Mouse (Mus musculus) Patski (cell line): ENCODE results near the gene Nudt9. TPM values are rescaled to one million over a fixed set of nuclear protein-coding genes. Genes with fewer than 3 reads are reported as not detected.

Experiments used
- ATAC-seq: fragments of 100-300 bp; one replicate; pipeline ENCODE4 v1.8.0; 2021
- CTCF ChIA-PET: fragments of 350-600 bp; sonication (Branson Sonifier 250); formaldehyde crosslinking; loops from one replicate; lab custom pipeline; 2022; ENCODE audit warnings: inconsistent platforms; lab: Charles Lee
- POLR2A ChIA-PET: fragments of 350-600 bp; sonication (Branson Sonifier 250); formaldehyde crosslinking; loops from one replicate; lab custom pipeline; 2022; ENCODE audit warnings: antibody characterized with exemption, inconsistent platforms; lab: Charles Lee
- DNase-seq: peaks from one replicate; pipeline ENCODE4 v3.0.0-alpha.2; 2011; ENCODE audit warnings: low read depth, low spot score
- H3K27me3 ChIP-seq: fragments of 371-371 bp; one replicate; pipeline ENCODE4 v1.5.1; 2021
- CTCF ChIP-seq: fragments of 100-300 bp; IDR thresholded peaks from one replicate; pipeline ENCODE4 v1.5.1; 2021
- in situ Hi-C: fragments of 300-500 bp; cut with MboI; formaldehyde crosslinking; loops from 3 replicates; pipeline ENCODE4 v1.11.1; 2018; ENCODE audit warnings: low pct_unique_long_range_greater_than_20kb, mixed read lengths
- polyA plus RNA-seq: library from polyadenylated mRNA; unstranded; gene quantifications from one replicate; pipeline ENCODE4 v1.2.3, GENCODE M21; 2021

Nudt9 gene
- 52.3 TPM for polyA plus RNA-seq

DNA sequence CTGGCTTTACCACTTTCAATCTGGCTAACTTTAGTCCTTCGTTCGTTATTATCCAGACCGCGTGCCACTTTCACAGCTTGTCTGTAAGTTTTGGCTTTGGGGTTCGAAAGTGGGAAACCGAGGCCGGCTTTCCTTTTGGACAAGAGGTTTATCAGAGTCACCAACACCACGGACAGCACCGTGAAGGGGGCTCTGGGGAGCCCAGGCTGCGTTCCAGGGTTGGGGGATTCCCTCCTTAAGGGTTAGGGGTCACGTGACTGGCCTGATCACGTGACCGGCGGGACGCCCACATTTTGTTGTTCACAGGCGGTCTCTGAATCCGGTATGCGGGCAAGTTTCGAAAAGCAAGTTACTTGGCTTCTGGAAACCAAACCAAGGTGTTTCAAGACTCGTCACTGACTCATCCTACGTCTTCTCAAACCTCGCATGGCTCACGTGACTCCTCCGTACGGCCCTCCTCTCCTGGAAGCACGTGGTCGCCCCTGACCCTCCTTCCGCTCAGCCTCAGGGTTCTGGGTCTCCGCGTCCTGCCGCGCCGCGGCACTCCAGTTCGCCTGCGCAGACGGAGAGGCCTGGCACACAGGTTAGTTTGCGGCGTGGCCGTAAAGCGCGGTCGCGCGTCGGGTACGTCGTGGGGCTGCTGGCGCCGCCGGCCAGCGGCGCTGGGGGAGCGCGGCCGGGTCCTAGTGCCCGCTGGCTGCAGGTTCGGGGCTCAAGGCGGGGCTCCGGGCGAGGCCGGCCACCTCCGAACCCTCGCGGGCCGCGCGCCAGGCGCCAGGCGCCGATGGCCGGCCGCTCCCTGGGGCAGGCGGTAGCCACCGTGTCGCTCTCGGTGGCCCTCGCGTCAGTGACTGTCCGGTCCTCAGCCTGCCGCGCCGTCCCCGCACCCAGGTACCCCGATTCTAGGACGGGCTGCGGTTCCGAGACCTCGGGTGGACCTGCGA lies at the start of gene Nudt9:
Nudt9 (plus strand) TSS at position 51 of the 944 bp plus-strand sequence.
- ATAC-seq, result peak; percentile 95
- POLR2A ChIA-PET, result no interaction called here

GRCm38 (mm10) chr5:103998739-103999138 lies 47.4 kb upstream of the Nudt9 start:
- DNase-seq (no peak), ATAC-seq (no peak)
- no peak for TF ChIP-seq CTCF
- ChIA-PET POLR2A (interaction anchor here (0.5 to 1.7 kb wide), 3 partner anchors 45 to 807 kb away, joined by 3 to 5 read pairs (median 5); no protein-coding TSS in a partner anchor), CTCF (interaction anchor here (1.1 to 7.3 kb wide), 10 partner anchors 12 to 79 kb away, joined by 3 to 77 read pairs (median 10); partner anchors contain the start of gene Gm17660)
- peaks cover 4% of the 10 kb centered on the region for H3K27me3 ChIP-seq
- in situ Hi-C loops, result no loop called here

More for the DNA sequence above, at the start of gene Nudt9:
- DNase-seq, result peak; percentile 95
- in situ Hi-C loops, result loop anchor here (10.0 kb wide), 1 partner anchor 408 kb away; the partner anchor contains the start of gene Pkd2
- H3K27me3 ChIP-seq, result no peaks in the 10 kb centered on the region
- no peak for TF ChIP-seq CTCF
- CTCF ChIA-PET, result interaction anchor here (1.0 kb wide), 1 partner anchor 55 kb away, joined by 3 read pairs; no protein-coding TSS in a partner anchor

- H3K27me3 ChIP-seq, result peaks cover 4% of the 10 kb centered on the region
- peak; percentile 96 for TF ChIP-seq CTCF
- in situ Hi-C loops, result no loop called here
- ChIA-PET CTCF (interaction anchor here (0.8 to 7.3 kb wide), 21 partner anchors 11 to 341 kb away, joined by 3 to 77 read pairs (median 5); partner anchors contain the start of genes Gm17660 and Hsd17b11), POLR2A (interaction anchor here (0.7 to 1.7 kb wide), 2 partner anchors 44 to 81 kb away, joined by 5 read pairs; no protein-coding TSS in a partner anchor)
- DNase-seq, result no peak
- ATAC-seq, result no peak
These were observed 46.4 kb upstream of the Nudt9 start for GRCm38 (mm10) chr5:103999738-104000137.

- in situ Hi-C loops, result no loop called here
- no peak for ATAC-seq
- DNase-seq, result no peak
- peaks cover 4% of the 10 kb centered on the region for H3K27me3 ChIP-seq
- POLR2A ChIA-PET, result no interaction called here
- CTCF ChIA-PET, result interaction anchor here (1.2 to 7.3 kb wide), 3 partner anchors 20 to 39 kb away, joined by 4 to 77 read pairs (median 4); partner anchors contain the start of gene Hsd17b11
- TF ChIP-seq CTCF, result no peak
These were observed 43.4 kb upstream of the Nudt9 start for GRCm38 (mm10) chr5:104002549-104003255.

- H3K27me3 ChIP-seq, result peaks cover 4% of the 10 kb centered on the region
- in situ Hi-C loops, result no loop called here
- DNase-seq, result no peak
- no peak for TF ChIP-seq CTCF
- ChIA-PET CTCF (interaction anchor here (0.6 to 7.3 kb wide), 5 partner anchors 17 to 39 kb away, joined by 3 to 77 read pairs (median 4); partner anchors contain the start of gene Hsd17b11), POLR2A (no interaction called here)
- ATAC-seq, result no peak
These were observed 42.7 kb upstream of the Nudt9 start for GRCm38 (mm10) chr5:104003256-104003931.

- POLR2A ChIA-PET, result no interaction called here
- in situ Hi-C loops, result no loop called here
- no peak for DNase-seq
- TF ChIP-seq CTCF, result no peak
- no peak for ATAC-seq
- CTCF ChIA-PET, result interaction anchor here (0.6 to 7.3 kb wide), 4 partner anchors 17 to 35 kb away, joined by 3 to 77 read pairs (median 4); partner anchors contain the start of gene Hsd17b11
- peaks cover 4% of the 10 kb centered on the region for H3K27me3 ChIP-seq
These were observed 42.2 kb upstream of the Nudt9 start for GRCm38 (mm10) chr5:104003955-104004354.

GRCm38 (mm10) chr5:104006811-104007210 lies 39.3 kb upstream of the Nudt9 start:
- no peak for TF ChIP-seq CTCF
- in situ Hi-C loops, result loop anchor here (5.0 kb wide), 2 partner anchors 35 to 330 kb away; no protein-coding TSS in a partner anchor
- ATAC-seq (no peak), DNase-seq (no peak)
- CTCF ChIA-PET, result interaction anchor here (1.3 kb wide), 1 partner anchor 33 kb away, joined by 3 read pairs; no protein-coding TSS in a partner anchor
- no peaks in the 10 kb centered on the region for H3K27me3 ChIP-seq
- POLR2A ChIA-PET, result interaction anchor here (0.5 kb wide), 1 partner anchor 132 kb away, joined by 3 read pairs; no protein-coding TSS in a partner anchor

DNA sequence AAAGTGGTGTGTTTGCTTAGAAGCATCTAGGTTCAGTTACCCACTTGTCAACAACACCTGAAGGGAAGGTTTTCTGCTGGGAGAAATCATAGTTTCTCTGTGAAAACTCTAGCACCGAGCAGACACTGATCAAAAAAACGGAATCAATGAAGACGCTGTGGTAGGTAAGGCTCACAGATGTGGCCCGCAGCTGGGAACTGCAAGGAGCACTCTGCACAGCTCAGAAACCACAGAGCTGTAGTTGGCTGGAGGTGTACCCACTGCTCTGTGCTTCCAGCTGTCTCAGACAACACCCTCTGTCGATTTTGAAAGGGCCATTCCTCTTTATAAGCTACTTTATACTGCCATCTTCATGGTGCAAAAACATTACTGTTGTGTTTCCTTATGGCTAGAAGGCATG lies 38.3 kb upstream of the Nudt9 start:
- TF ChIP-seq CTCF, result no peak
- no peaks in the 10 kb centered on the region for H3K27me3 ChIP-seq
- no peak for ATAC-seq
- ChIA-PET CTCF (interaction anchor here (0.8 to 1.3 kb wide), 2 partner anchors 32 to 66 kb away, joined by 3 read pairs; no protein-coding TSS in a partner anchor), POLR2A (no interaction called here)
- no peak for DNase-seq
- in situ Hi-C loops, result loop anchor here (5.0 kb wide), 2 partner anchors 34 to 330 kb away; no protein-coding TSS in a partner anchor

GRCm38 (mm10) chr5:104009421-104009820 lies 36.7 kb upstream of the Nudt9 start:
- H3K27me3 ChIP-seq, result no peaks in the 10 kb centered on the region
- CTCF ChIA-PET, result interaction anchor here (0.8 to 3.7 kb wide), 3 partner anchors 9 to 30 kb away, joined by 3 to 20 read pairs (median 4); partner anchors contain the start of gene Hsd17b11
- DNase-seq (no peak), ATAC-seq (no peak)
- POLR2A ChIA-PET, result no interaction called here
- TF ChIP-seq CTCF, result no peak
- in situ Hi-C loops, result loop anchor here (5.0 kb wide), 2 partner anchors 33 to 328 kb away; no protein-coding TSS in a partner anchor
